In the genomic region with DNA sequence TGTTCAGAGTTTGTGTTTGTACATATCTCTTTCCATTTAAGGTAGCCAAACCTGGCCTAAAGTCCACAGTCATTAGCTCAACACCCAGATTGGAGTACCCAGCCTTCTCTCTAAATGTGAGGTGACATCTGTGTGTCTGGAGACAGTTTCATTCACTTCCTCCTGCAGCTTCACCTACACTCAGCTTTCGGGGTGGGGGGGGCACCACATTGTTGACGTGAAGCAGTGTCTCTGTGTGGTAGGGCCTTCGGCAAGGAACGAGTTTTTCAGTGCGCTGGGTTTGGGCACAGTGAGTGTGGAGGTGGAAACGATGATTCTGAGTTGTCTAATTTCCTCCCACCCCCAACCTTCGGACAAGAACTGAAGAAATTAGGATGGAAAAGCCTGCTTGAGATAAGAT, we compare ENCODE assay signal across 29 mouse cellular contexts. TPM values are rescaled to one million over a fixed set of nuclear protein-coding genes. Genes with fewer than 3 reads are reported as not detected.
A peak's percentile ranks its signal among the peaks of the same experiment; 100 is the strongest.
DNase-seq lines count a peak whose midpoint lies in the region; ATAC-seq lines count a peak whose summit lies in the region.
"Had no signal": no experiment of that assay in that cellular context is flagged by ENCODE, and none has a peak within 500 bp of the region (broad histone marks: within the 10 kb centered on the region; RNA-seq: fewer than 3 reads in every experiment).

No protein-coding gene starts in this region.

- DNase-seq in heart, adult 11 months, result peak; percentile 30
- no peak for DNase-seq in heart, postnatal 10 days
- DNase-seq in gastrocnemius, adult 18-20 months (ENCODE audit: low spot score), result no peak
- DNase-seq in MN1 (ENCODE audit: low spot score), result no peak
- DNase-seq: adrenal gland, adult 8-10 months; adrenal gland, postnatal 14 days; adrenal gland, postnatal 36 days; cerebellum, adult 18-20 months; cerebellum, adult 8-10 months; cerebellum, adult 9-11 months; cerebellum, postnatal 14 days; cerebellum, postnatal 36 days; embryo, embryonic 11 days had no signal

- intact Hi-C loops in heart, postnatal 10 days (cut with DNase I), result no loop called here

- ATAC-seq in CD4-positive, CD25-positive, alpha-beta regulatory T cell, adult 4 months, result peak; percentile 37
- peak; percentile 67 for ATAC-seq in inflammation-experienced regulatory T-cells, adult 6 months
- ATAC-seq: forebrain, embryonic 14.5 days; forebrain, embryonic 16.5 days had no signal

RNA-seq across cellular contexts. Expression of a gene that starts 8.0 kb away (rescaled TPM):
- 10 to 100 TPM; 15.2 to 17.8 TPM for total RNA-seq in heart, postnatal 10 days (2021)
- 10 to 100 TPM; 24.7 to 29.5 TPM for polyA plus RNA-seq in CD4-positive, CD25-positive, alpha-beta regulatory T cell, adult 4 months (2017; shearing (Covaris generic))
- 10 to 100 TPM; 17.5 to 25.0 (median 24.1) TPM for polyA plus RNA-seq in inflammation-experienced regulatory T-cells, adult 6 months (2017; shearing (Covaris generic))
- 10 to 100 TPM; 11.2 to 11.6 TPM for total RNA-seq in gastrocnemius, adult 18-20 months (2021)

RNA-seq across cellular contexts. Expression of a gene that starts 30.5 kb away (rescaled TPM):
- total RNA-seq in heart, postnatal 10 days (2021), result not detected
- polyA plus RNA-seq in CD4-positive, CD25-positive, alpha-beta regulatory T cell, adult 4 months (2017; shearing (Covaris generic)), result not detected
- not detected for polyA plus RNA-seq in inflammation-experienced regulatory T-cells, adult 6 months (2017; shearing (Covaris generic))
- total RNA-seq in gastrocnemius, adult 18-20 months (2021), result not detected
- total RNA-seq: adrenal gland, adult 18-20 months; adrenal gland, adult 8-10 months; adrenal gland, postnatal 14 days; adrenal gland, postnatal 36 days; CH12.LX; common myeloid progenitor, adult 5-6 weeks had no signal
- polyA plus RNA-seq: C2C12; embryonic facial prominence, embryonic 11.5 days; embryonic facial prominence, embryonic 13.5 days; embryonic facial prominence, embryonic 15.5 days; erythroblast, embryonic 14.5 days; forebrain, embryonic 10.5 days; forebrain, embryonic 12.5 days; forebrain, embryonic 14.5 days; forebrain, embryonic 16.5 days; frontal cortex, adult 2 months; G1E had no signal

RNA-seq across cellular contexts. Expression of a gene that starts 51.0 kb away (rescaled TPM):
- total RNA-seq in heart, postnatal 10 days (2021), result not detected
- 10 to 100 TPM; 11.9 to 13.9 TPM for polyA plus RNA-seq in CD4-positive, CD25-positive, alpha-beta regulatory T cell, adult 4 months (2017; shearing (Covaris generic))
- 10 to 100 TPM; 13.8 to 14.7 (median 13.9) TPM for polyA plus RNA-seq in inflammation-experienced regulatory T-cells, adult 6 months (2017; shearing (Covaris generic))
- total RNA-seq in gastrocnemius, adult 18-20 months (2021), result not detected
- total RNA-seq: adrenal gland, adult 18-20 months; adrenal gland, adult 8-10 months; adrenal gland, postnatal 14 days; G1E had no signal
- polyA plus RNA-seq: C2C12; embryonic facial prominence, embryonic 11.5 days; embryonic facial prominence, embryonic 13.5 days; embryonic facial prominence, embryonic 15.5 days; erythroblast, embryonic 14.5 days; forebrain, embryonic 10.5 days; forebrain, embryonic 12.5 days; forebrain, embryonic 14.5 days; forebrain, embryonic 16.5 days; frontal cortex, adult 2 months; G1E had no signal
